Mouse (Mus musculus): ENCODE measurements around the gene Qars. TPM values are rescaled to one million over a fixed set of nuclear protein-coding genes. Genes with fewer than 3 reads are reported as not detected.

Qars gene
- total RNA-seq, 1 experiment from 2014 or later = 179 TPM

- no peak for DNase-seq
These were observed 23.4 kb downstream of the Qars start for GRCm38 (mm10) chr9:108530954-108531353.

- DNase-seq = no peak
These were observed 24.0 kb downstream of the Qars start for GRCm38 (mm10) chr9:108531496-108531895.

GRCm38 (mm10) chr9:108540846-108541245, 33.3 kb downstream of the Qars start:
- DNase-seq = no peak

- no peak for DNase-seq
These were observed 38.5 kb downstream of the Qars start for GRCm38 (mm10) chr9:108545986-108546385.

- no peak for DNase-seq
These were observed 39.4 kb downstream of the Qars start for GRCm38 (mm10) chr9:108546875-108547274.

- no peak for DNase-seq
These were observed 51.7 kb downstream of the Qars start for GRCm38 (mm10) chr9:108559169-108559568.

GRCm38 (mm10) chr9:108560227-108560841, 52.8 kb downstream of the Qars start, which contains the start of gene Impdh2:
Gene Impdh2 (plus strand): TSS chr9:108560286.
- DNase-seq = peak; percentile 97

- no peak for DNase-seq
These were observed 56.2 kb downstream of the Qars start for GRCm38 (mm10) chr9:108563671-108564070.

- no peak for DNase-seq
These were observed 56.6 kb downstream of the Qars start for GRCm38 (mm10) chr9:108564131-108564530.

Other genes starting within 250 kb of the Qars start
- gene Dag1, start 243.7 kb upstream of the Qars start, total RNA-seq (2021) = 156 and 176 TPM in 2 replicates
- 16.9 and 21.2 TPM in 2 replicates for gene Nicn1, start 217.3 kb upstream of the Qars start, total RNA-seq (2021)
- 6.8 and 13.2 TPM in 2 replicates for gene Amt, start 210.9 kb upstream of the Qars start, total RNA-seq (2021)
- 359 and 362 TPM in 2 replicates for gene Rhoa, start 201.6 kb upstream of the Qars start, total RNA-seq (2021)
- gene Tcta, start 201.5 kb upstream of the Qars start, total RNA-seq (2021) = 30.4 and 34.1 TPM in 2 replicates
- gene Gpx1, start 168.8 kb upstream of the Qars start, total RNA-seq (2021) = 551 and 754 TPM in 2 replicates
- 101 and 117 TPM in 2 replicates for gene Usp4, start 159.9 kb upstream of the Qars start, total RNA-seq (2021)
- 0.74 and 1.4 TPM in 2 replicates for gene 1700102P08Rik, start 114.9 kb upstream of the Qars start, total RNA-seq (2021)
- not detected in 2 replicates for gene Ccdc36, start 79.2 kb upstream of the Qars start, total RNA-seq (2021)
- not detected in 2 replicates for gene BC048562, start 71.2 kb upstream of the Qars start, total RNA-seq (2021)
- gene Ccdc71, start 47.2 kb upstream of the Qars start, total RNA-seq (2021) = 35.1 and 36.4 TPM in 2 replicates
- gene Klhdc8b, start 46.1 kb upstream of the Qars start, total RNA-seq (2021) = 29.7 and 30.9 TPM in 2 replicates
- 121 and 124 TPM in 2 replicates for gene Lamb2, start 28.0 kb upstream of the Qars start, total RNA-seq (2021)
- gene Usp19, start 17.1 kb upstream of the Qars start, total RNA-seq (2021) = 163 and 175 TPM in 2 replicates
- 114 and 125 TPM in 2 replicates for gene Qrich1, start 9.1 kb downstream of the Qars start, total RNA-seq (2021)
- gene Impdh2, start 52.6 kb downstream of the Qars start, total RNA-seq (2021) = 99.2 and 110 TPM in 2 replicates
- 55.5 and 67.2 TPM in 2 replicates for gene Ndufaf3, start 59.7 kb downstream of the Qars start, total RNA-seq (2021)
- 48.8 and 51.5 TPM in 2 replicates for gene Dalrd3, start 62.2 kb downstream of the Qars start, total RNA-seq (2021)
- gene Wdr6, start 71.0 kb downstream of the Qars start, total RNA-seq (2021) = 91.0 and 102 TPM in 2 replicates
- 4.7 and 7.7 TPM in 2 replicates for gene P4htm, start 90.0 kb downstream of the Qars start, total RNA-seq (2021)
- gene Arih2, start 141.7 kb downstream of the Qars start, total RNA-seq (2021) = 59.7 and 61.3 TPM in 2 replicates
- 334 and 350 TPM in 2 replicates for gene Slc25a20, start 154.4 kb downstream of the Qars start, total RNA-seq (2021)
- 36.3 and 37.4 TPM in 2 replicates for gene Prkar2a, start 181.6 kb downstream of the Qars start, total RNA-seq (2021)